Mouse (Mus musculus) embryonic fibroblast, embryonic 13.5 days (primary cell): ENCODE results near the gene Gprc6a.

Experiments used
- CTCF ChIP-seq: IDR thresholded peaks from 2 replicates; pipeline ENCODE4 v1.5.1; 2011; ENCODE audit warnings: mild to moderate bottlenecking, control low read depth, low read length, moderate library complexity, borderline replicate concordance; ENCODE audit not compliant: insufficient read depth
- POLR2A ChIP-seq: IDR thresholded peaks from 2 replicates; pipeline ENCODE4 v1.6.1; 2011; ENCODE audit warnings: low read depth, mild to moderate bottlenecking, control low read depth, low read length, moderate library complexity

- TF ChIP-seq CTCF (no peak), POLR2A (no peak)
Measured at GRCm38 (mm10) chr10:51609741-51610425, 21.4 kb downstream of the Gprc6a start.
